Mouse (Mus musculus) limb, embryonic 10.5 days (tissue): ENCODE data around the gene Ppp4r1. TPM values are rescaled to one million over a fixed set of nuclear protein-coding genes. Genes with fewer than 3 reads are reported as not detected.

Experiments used
- DNase-seq: peaks from one replicate; pipeline ENCODE4 v3.0.0-alpha.2; 2017; ENCODE audit warnings: low spot score
- H3K27ac ChIP-seq: fragments of 300-500 bp; sonication (generic); 2 replicates; pipeline ENCODE4 v1.5.1; 2016; ENCODE audit warnings: mild to moderate bottlenecking
- H3K27me3 ChIP-seq: fragments of 300-500 bp; sonication (generic); 2 replicates; pipeline ENCODE4 v1.6.1; 2016; ENCODE audit warnings: low read depth, mild to moderate bottlenecking; ENCODE audit not compliant: poor library complexity, severe bottlenecking
- H3K36me3 ChIP-seq: fragments of 300-500 bp; sonication (generic); 2 replicates; pipeline ENCODE4 v1.6.1; 2016; ENCODE audit warnings: mild to moderate bottlenecking, moderate library complexity
- H3K4me1 ChIP-seq: fragments of 300-500 bp; sonication (generic); 2 replicates; pipeline ENCODE4 v1.6.1; 2016
- H3K4me3 ChIP-seq: fragments of 300-500 bp; sonication (generic); 2 replicates; pipeline ENCODE4 v1.5.1; 2016; ENCODE audit warnings: mild to moderate bottlenecking, moderate library complexity
- H3K9me3 ChIP-seq: fragments of 300-500 bp; sonication (generic); replicated peaks from 2 replicates; pipeline ENCODE4 v1.6.1; 2016; ENCODE audit warnings: mild to moderate bottlenecking
- WGBS: fragments of 180-500 bp; shearing (Covaris S2); methylation state at CpG from one replicate; pipeline ENCODE4 v1.1.7; 2016; 5-methylcytosine and 5-hydroxymethylcytosine counted together
- polyA plus RNA-seq: library from polyadenylated mRNA; unstranded; fragments of >200 nt; fragmentation: Nextera tagmentation; extraction: Ambion mirVana; gene quantifications from 2 replicates; pipeline ENCODE4 v1.2.1, GENCODE M21; 2016

Gene Ppp4r1
- polyA plus RNA-seq, 1 experiment from 2014 or later: 67.5 TPM

DNA sequence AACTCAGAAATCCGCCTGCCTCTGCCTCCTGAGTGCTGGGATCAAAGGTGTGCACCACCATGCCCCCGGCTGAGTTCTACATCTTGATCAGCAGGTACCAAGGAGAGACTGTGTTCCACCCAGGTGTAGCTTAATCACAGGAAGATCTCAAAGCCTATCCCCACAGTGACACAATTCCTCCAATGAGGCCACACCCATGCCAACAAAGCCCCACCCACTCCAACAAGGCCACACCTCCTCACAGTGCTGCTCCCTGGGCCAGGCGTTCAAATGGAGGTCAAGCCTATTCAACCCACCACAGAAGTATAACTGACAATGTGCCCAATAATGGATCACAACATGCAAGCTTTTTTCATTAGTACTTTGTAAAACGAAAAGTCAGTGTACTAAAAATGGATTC, 4.9 kb upstream of the Ppp4r1 start:
- DNase-seq: no peak
- no peak overlapping the region for H3K4me3 ChIP-seq
- no peaks in the 10 kb centered on the region for H3K9me3 ChIP-seq
- H3K27ac ChIP-seq: no peak overlapping the region
- peaks cover 30% of the 10 kb centered on the region for H3K4me1 ChIP-seq
- 93% methylated on average over 4 of the region's 4 CpGs for WGBS
- H3K27me3 ChIP-seq: no peaks in the 10 kb centered on the region
- no peaks in the 10 kb centered on the region for H3K36me3 ChIP-seq

DNA sequence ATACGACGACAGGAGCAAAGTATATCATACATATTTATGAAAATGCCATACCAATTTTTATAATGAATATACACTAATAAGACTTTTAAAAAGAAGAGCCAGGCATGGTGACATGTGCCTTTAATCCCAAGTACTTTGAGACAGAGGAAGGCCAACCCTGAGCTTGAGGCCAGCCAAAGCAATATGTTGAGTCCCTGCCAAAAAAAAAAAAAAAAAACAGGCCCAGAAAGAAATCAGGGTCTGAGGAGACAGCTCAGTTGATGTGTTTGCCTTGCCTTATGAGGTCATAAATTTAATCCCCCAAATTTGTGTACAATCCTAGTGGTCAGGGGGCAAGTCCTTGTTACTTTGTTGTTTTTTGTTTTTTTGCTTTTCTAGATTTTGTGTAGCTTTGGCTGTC, 1.4 kb upstream of the Ppp4r1 start:
- no peak for DNase-seq

DNA sequence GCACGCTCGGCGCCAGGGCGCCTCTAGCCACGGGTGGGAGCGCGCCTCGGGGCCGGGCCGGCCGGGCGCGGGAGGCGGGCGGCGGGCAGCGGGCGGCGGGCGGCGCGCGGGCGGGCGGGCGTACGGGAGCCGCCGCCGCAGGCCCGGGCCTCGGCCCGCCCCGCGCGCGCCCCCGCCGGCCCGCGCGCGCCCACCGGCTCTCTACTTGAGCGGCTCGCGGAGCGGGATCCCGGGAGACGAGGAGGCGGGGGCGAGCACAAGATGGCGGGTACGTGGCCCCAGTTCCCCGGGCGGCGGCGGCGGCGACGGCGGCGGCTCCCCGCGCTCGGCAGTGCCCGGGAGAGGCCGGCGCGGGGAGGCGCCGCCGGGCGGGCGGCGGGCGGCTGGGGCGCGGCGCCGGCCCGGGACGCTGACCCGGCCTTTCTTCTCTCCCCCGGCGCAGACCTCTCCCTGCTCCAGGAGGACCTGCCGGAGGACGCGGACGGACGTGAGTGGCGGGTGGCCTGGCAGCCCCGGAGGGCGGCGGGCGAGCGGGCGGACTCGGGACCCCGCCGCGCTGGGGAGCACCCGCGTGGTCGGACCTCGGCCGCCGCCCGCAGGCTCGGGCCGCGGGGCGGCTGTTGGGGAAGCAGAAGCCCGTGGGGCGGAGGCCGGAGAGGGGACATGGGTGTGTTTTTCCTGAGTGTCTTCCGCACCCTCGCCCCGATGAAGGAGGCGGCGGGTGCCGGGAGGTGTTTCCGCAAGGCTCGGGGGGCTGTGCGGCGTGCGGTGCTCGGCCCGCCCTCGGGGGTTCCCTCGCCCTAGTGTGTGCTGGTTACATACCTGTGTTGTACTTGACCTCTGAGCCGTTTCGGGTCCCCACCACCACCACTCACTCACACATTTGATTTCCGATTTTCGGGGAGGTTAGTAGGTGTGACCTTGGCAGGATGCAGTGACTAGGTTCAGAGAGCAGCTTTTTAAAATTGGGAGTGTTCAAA, 1.1 kb downstream of the Ppp4r1 start:
- Histone ChIP-seq H3K27me3 (no peaks in the 10 kb centered on the region), H3K36me3 (peaks cover 36% of the 10 kb centered on the region), H3K4me3 (peak overlapping the region; percentile 97), H3K27ac (peak overlapping the region; percentile 100), H3K4me1 (peaks cover 16% of the 10 kb centered on the region), H3K9me3 (no peaks in the 10 kb centered on the region)
- 9% methylated on average over 119 of the region's 135 CpGs for WGBS
- peak; percentile 80 for DNase-seq

More for the DNA sequence above, 1.4 kb upstream of the Ppp4r1 start:
- Histone ChIP-seq H3K27ac (no peak overlapping the region), H3K4me1 (peaks cover 16% of the 10 kb centered on the region), H3K36me3 (peaks cover 13% of the 10 kb centered on the region), H3K27me3 (no peaks in the 10 kb centered on the region), H3K9me3 (no peaks in the 10 kb centered on the region), H3K4me3 (no peak overlapping the region)
- WGBS: 94% methylated on average over 2 of the region's 2 CpGs

DNA sequence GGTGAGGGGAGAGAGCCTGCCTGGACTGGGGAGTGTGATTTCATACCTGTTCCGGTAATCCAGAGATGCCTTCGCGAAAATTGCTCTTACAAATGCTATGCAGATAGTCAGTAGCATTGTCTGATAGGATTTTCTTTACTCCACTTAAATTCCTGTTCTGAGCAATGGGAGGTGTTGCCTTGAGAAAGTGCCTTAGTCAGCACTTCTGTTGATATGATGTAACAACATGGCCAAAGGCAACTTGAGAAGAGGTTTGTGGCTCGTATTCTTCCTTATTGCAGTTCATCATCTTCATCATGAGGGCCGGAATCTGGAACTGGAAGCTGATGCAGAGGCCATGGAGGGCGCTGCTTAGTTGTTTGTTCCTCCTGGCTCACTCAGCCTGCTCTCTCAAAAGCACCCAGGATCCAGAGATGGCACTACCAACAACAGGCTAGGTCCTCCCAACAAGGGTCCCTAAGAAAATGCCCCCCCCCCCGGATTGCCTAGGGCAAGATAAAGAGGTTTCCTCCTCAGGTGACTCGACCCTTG, 2.3 kb downstream of the Ppp4r1 start:
- 80% methylated on average over 8 of the region's 8 CpGs for WGBS

DNA sequence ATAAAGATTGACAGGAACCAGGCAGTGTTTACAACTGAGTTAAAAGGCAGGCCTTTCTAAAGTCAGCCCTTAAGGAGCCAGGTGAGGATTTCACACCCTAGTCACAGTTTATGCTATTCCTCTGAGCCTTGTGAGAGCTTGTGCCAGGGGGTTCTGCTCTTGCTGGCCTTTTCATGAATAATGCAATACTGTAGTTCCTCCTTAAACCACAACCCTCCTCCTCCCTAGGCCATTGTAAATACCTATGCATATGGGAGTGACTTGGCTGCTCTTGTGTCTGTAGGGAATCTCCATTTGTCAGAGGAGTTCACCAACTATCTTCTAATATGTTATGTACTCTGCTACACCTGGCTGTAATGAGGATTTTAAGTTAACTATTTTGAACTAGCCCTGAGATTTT, 3.3 kb downstream of the Ppp4r1 start:
- Histone ChIP-seq H3K4me1 (peaks cover 16% of the 10 kb centered on the region), H3K27ac (no peak overlapping the region), H3K4me3 (no peak overlapping the region), H3K9me3 (no peaks in the 10 kb centered on the region), H3K36me3 (peaks cover 48% of the 10 kb centered on the region), H3K27me3 (no peaks in the 10 kb centered on the region)
- DNase-seq: no peak

More for the DNA sequence above, 2.3 kb downstream of the Ppp4r1 start:
- peak overlapping the region; percentile 97 for H3K4me3 ChIP-seq
- H3K4me1 ChIP-seq: peaks cover 16% of the 10 kb centered on the region
- no peak overlapping the region for H3K27ac ChIP-seq
- no peaks in the 10 kb centered on the region for H3K9me3 ChIP-seq
- no peak for DNase-seq
- no peaks in the 10 kb centered on the region for H3K27me3 ChIP-seq
- H3K36me3 ChIP-seq: peaks cover 43% of the 10 kb centered on the region

DNA sequence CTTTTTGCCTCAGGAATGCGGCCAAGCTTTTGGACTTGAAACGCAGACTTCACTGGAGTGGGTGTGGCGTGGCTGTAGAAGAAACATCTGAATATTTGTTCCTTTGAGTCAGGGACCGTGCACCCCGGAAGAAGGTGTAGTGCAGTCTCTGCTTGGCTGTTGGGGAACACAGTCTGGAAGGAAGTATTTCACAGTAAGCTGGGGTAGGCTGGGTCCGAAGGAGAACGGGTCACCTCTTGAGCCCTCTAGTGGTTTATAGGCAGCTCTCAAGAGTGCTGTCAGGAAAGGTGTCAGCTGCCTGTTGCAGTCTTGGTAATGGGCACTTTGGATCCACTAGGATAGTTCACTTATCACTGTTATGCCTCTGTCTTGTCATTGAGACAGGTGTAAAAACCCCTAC, 3.9 kb downstream of the Ppp4r1 start:
- H3K36me3 ChIP-seq: peaks cover 48% of the 10 kb centered on the region
- peaks cover 16% of the 10 kb centered on the region for H3K4me1 ChIP-seq
- H3K27ac ChIP-seq: no peak overlapping the region
- no peaks in the 10 kb centered on the region for H3K27me3 ChIP-seq
- H3K9me3 ChIP-seq: no peaks in the 10 kb centered on the region
- WGBS: 91% methylated on average over 7 of the region's 7 CpGs
- DNase-seq: no peak
- no peak overlapping the region for H3K4me3 ChIP-seq

DNA sequence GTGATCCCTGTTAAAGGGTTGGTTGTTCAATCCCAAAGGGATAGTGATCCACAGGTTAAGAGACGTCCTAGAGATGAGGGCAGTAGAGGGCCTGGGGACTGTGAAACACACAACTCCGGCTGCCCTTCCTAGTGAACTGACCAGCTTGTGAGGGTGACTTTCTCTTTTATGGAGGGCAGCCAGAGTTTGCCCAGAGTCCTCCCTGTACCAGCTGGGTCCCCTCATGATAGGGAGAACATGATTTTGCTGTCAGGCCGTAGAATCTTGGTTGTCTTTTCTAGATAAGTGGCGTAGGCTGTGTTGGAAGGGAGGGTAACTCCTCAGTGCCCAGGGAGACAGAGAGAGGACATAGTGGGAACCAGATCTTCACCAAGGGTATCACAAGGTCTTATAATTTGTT, 4.9 kb downstream of the Ppp4r1 start:
- 96% methylated on average over 4 of the region's 4 CpGs for WGBS

DNA sequence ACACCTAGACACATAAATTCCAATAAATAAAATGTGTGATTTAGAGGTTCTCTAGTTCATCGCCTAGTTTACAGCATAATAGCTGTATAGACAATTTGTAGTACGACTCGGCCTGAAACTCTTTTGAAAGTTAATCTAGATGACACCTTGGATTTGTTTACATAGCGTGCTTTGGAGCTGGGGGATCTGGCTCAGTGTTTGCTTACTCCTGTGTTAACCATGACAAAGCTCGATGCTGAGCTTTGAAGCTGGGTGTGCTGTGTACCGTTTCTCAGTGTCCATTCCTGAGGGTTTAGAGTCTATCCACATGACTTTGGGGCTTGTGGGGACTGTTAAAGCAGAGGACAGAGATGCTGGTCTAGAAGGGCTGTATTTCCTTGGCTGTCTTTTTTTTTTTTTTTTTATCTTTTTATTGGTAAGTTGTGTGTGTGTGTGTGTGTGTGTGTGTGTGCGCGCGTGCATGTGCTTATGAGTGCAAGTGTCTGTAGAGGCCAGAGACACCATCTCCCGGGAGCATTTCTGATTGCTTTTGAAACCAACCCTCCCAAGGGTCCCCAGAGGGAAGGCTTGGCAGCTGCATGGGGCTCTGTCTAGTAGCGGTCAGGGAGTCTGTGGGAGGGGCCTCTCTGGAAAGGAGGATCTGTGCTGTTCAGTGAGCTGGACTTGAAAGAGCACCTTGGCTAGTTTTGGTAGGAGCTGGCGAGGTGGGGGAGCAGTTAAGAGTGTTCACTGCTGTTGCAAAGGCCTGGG, 6.3 kb downstream of the Ppp4r1 start:
- Histone ChIP-seq H3K4me3 (no peak overlapping the region), H3K4me1 (peaks cover 7% of the 10 kb centered on the region), H3K27ac (no peak overlapping the region), H3K36me3 (peaks cover 48% of the 10 kb centered on the region), H3K27me3 (no peaks in the 10 kb centered on the region), H3K9me3 (no peaks in the 10 kb centered on the region)
- no peak for DNase-seq
- WGBS: 85% methylated on average over 12 of the region's 12 CpGs

More for the DNA sequence above, 4.9 kb downstream of the Ppp4r1 start:
- H3K9me3 ChIP-seq: no peaks in the 10 kb centered on the region
- no peaks in the 10 kb centered on the region for H3K27me3 ChIP-seq
- no peak for DNase-seq
- H3K36me3 ChIP-seq: peaks cover 48% of the 10 kb centered on the region
- no peak overlapping the region for H3K4me3 ChIP-seq
- H3K4me1 ChIP-seq: peaks cover 9% of the 10 kb centered on the region
- no peak overlapping the region for H3K27ac ChIP-seq

DNA sequence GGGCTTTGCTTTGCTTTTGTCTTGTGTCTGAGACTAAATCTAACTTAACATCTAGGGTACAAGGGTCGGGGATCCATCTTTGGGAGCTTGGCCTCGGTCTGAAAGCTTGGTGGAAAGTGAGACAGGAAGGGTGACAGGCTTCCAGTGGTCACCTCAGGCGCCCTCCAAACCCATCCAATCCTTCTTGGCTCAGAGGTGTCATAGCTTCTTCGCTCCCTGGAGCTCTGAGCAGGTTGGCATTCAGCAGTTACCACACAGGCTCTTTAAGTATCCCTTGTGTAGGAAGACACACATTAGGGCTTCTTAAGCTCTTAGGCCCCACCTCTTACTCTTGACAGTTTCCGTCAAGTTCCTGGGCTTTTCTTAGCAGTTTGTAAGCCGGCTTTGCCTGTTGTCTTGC, 7.2 kb downstream of the Ppp4r1 start:
- no peak for DNase-seq
- H3K9me3 ChIP-seq: no peaks in the 10 kb centered on the region
- H3K4me3 ChIP-seq: no peak overlapping the region
- peaks cover 4% of the 10 kb centered on the region for H3K4me1 ChIP-seq
- WGBS: 95% methylated on average over 6 of the region's 6 CpGs
- no peak overlapping the region for H3K27ac ChIP-seq
- H3K36me3 ChIP-seq: peaks cover 53% of the 10 kb centered on the region
- H3K27me3 ChIP-seq: no peaks in the 10 kb centered on the region

DNA sequence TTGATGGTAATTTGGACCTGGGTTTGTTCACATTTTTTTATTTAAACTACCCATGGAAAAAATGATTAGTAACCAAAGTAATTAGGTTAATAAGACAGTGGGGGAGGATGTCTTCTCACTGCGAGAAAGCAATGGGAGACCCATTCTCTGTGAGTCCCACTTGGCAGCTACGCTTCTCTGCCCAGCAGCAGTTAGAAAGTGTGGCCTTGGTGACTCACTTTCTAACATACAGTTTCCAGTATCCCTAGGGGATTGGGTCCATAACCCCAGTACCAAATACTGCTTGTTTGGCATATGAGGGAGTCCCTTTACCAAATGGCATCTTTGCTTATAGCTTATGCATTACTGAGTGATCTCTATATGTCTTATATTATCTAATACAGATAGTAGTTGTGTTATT, 8.8 kb downstream of the Ppp4r1 start:
- no peak overlapping the region for H3K4me3 ChIP-seq
- DNase-seq: no peak
- H3K36me3 ChIP-seq: peaks cover 46% of the 10 kb centered on the region
- H3K27me3 ChIP-seq: no peaks in the 10 kb centered on the region
- H3K4me1 ChIP-seq: no peaks in the 10 kb centered on the region; the same call in 1 of the 2 replicates
- WGBS: 91% methylated on average over 2 of the region's 2 CpGs
- H3K9me3 ChIP-seq: no peaks in the 10 kb centered on the region
- H3K27ac ChIP-seq: no peak overlapping the region

DNA sequence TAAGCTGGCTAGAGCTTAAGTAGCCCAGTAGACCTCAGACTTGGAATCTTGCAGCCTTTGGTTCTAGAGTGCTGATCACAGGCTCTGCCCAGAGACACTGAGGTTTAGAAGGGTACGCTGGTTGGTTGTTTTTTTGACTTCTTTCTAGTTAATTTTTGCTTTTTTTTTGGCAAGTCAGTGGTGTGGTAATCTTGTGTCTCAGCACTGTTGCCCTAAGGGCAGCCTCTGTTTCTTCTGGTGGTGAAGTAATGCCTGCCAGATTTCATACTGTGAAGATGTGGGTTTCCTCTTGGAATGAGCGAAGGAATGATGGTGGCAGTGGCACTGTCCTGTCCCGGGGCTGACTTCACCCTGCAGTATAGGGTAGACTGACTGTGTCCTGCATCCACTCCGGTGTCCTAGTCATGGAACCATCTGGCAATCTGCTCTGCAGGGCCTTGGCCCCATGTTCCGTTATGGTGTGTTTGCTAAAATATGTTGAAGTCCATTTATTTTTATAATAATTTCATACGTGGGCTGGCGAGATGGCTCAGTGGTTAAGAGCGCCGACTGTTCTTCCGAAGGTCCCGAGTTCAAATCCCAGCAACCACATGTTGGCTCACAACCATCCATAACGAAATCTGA, 11.0 kb downstream of the Ppp4r1 start:
- no peak overlapping the region for H3K27ac ChIP-seq
- H3K4me1 ChIP-seq: no peaks in the 10 kb centered on the region; the same call in 1 of the 2 replicates
- no peak for DNase-seq
- no peaks in the 10 kb centered on the region for H3K9me3 ChIP-seq
- H3K4me3 ChIP-seq: no peak overlapping the region
- 96% methylated on average over 12 of the region's 12 CpGs for WGBS
- peaks cover 26% of the 10 kb centered on the region for H3K36me3 ChIP-seq
- H3K27me3 ChIP-seq: no peaks in the 10 kb centered on the region

DNA sequence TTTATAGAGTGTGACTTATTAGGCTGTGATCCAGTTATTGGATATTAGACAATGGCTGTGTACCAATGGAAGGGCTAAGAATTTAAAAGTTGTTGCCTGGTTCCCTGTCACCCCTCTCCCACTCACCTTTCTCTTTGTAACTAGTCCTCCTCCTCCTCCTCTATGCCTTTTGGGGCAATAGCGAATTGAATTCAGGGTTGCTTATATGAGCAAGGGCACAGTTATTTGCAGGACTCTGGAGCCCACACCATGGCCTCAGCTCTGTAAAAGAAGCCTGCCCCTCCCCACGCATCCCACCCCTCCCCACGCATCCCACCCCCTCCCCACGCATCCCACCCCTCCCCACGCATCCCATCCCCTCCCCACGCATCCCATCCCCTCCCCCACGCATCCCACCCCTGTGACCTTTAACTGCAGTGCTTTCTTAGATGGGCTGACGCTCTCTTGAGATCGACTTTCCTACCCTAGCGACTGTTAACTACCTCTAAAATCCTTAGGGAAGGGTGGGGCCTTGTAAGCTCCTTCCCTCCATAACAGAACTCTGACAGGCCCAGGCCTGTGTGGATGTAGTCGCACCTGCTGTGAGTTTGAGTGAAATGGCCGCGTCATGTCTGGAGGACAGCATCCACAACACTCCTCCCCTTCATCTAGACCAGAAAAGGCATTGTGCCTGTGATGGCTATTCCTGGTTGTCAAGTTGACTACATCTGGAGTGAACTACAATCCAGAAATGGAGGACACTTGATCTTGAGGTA, 11.9 kb downstream of the Ppp4r1 start:
- no peak for DNase-seq
- Histone ChIP-seq H3K27me3 (no peaks in the 10 kb centered on the region), H3K9me3 (no peaks in the 10 kb centered on the region), H3K4me1 (no peaks in the 10 kb centered on the region), H3K36me3 (peaks cover 20% of the 10 kb centered on the region), H3K4me3 (no peak overlapping the region), H3K27ac (no peak overlapping the region)
- WGBS: 84% methylated on average over 13 of the region's 13 CpGs
